Mouse (Mus musculus) brown adipose tissue, adult 24 weeks (tissue): ENCODE data around the gene Zfhx3. TPM values are rescaled to one million over a fixed set of nuclear protein-coding genes. Genes with fewer than 3 reads are reported as not detected.

Experiments
- H3K27ac ChIP-seq: fragments of 200-500 bp; replicated peaks from 2 replicates; pipeline ENCODE4 v1.5.1; 2012; ENCODE audit warnings: low read depth, mild to moderate bottlenecking, low read length
- H3K4me1 ChIP-seq: fragments of 200-500 bp; 2 replicates; pipeline ENCODE4 v1.6.1; 2012; ENCODE audit warnings: low read length, mixed read lengths; ENCODE audit not compliant: control insufficient read depth, insufficient read depth, insufficient read length
- H3K4me3 ChIP-seq: fragments of 200-500 bp; 2 replicates; pipeline ENCODE4 v1.5.1; 2012; ENCODE audit warnings: low read depth, mild to moderate bottlenecking, low read length, moderate library complexity; ENCODE audit not compliant: insufficient read depth
- polyA plus RNA-seq: library from polyadenylated mRNA; stranded (reverse); fragments of >200 nt; gene quantifications from 2 replicates; pipeline ENCODE4 v1.2.4, GENCODE M21; 2012; ENCODE audit not compliant: missing spikeins, insufficient read depth, insufficient read length

Gene Zfhx3
- polyA plus RNA-seq, 1 experiment: 5.2 TPM

DNA sequence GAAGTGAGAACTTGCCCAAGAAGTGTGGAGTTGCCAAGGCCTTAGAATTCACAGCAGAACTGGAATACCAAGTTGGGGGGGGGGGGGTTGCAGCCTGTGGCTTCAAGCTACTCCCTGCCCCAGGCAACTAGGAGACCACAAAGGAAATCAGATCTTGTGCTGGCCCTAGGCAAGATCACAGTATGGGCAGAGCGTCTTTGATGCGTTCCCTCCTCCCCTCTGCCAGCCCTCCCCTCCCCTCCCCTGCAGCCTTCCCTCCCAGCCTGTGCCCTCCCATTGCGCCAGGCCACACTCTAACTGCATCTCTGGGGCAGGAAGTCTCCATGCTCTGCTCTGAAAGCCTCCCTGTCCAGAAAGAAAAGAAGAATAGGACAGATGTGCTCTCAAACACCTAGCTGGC is 691.8 kb downstream of the Zfhx3 start:
- Histone ChIP-seq H3K4me3 (no peak overlapping the region), H3K4me1 (no peaks in the 10 kb centered on the region), H3K27ac (no peak overlapping the region)

DNA sequence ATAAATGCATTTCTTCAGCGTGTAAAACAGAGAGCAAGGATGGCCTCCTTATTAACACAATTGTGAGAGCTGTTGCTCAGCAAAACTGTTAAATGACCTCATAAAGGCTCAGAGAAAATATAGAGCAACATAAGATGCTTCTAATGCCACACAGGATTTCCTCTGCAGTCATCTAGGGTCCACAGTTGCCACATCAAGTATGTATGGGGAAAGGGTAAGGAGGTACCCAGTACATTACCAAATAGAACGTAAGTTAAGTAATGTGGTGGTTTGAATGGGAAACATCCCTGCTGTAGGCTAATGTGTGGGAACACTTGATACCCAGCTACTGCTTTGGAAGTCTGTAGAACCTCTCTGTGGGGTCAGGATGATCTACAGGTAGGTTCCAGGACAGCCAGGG is 695.4 kb downstream of the Zfhx3 start:
- Histone ChIP-seq H3K27ac (no peak overlapping the region), H3K4me1 (no peaks in the 10 kb centered on the region), H3K4me3 (no peak overlapping the region)

DNA sequence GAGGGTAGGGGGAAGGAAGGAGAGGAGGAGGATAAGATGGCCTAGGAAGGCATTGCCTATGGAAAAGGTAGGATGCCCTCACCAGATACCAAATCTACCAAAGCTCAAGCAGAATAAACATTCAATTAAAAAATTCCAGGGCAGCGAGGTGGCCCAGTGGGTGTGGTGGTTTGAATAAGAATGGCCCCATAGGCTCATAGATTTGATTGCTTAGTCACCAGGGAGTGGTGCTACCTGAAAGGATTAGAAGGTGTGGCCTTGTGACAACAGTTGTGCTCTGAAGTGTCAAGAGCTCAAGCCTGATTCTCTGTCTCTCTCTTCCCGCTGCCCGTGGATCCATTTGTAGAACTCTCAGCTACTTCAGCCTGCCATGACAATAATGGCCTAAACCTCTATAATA is 703.2 kb downstream of the Zfhx3 start:
- H3K4me1 ChIP-seq: 0 out of 2 replicates have a peak, but pooled peaks cover 5% of the 10 kb centered on the region
- no peak overlapping the region for H3K27ac ChIP-seq
- H3K4me3 ChIP-seq: no peak overlapping the region

DNA sequence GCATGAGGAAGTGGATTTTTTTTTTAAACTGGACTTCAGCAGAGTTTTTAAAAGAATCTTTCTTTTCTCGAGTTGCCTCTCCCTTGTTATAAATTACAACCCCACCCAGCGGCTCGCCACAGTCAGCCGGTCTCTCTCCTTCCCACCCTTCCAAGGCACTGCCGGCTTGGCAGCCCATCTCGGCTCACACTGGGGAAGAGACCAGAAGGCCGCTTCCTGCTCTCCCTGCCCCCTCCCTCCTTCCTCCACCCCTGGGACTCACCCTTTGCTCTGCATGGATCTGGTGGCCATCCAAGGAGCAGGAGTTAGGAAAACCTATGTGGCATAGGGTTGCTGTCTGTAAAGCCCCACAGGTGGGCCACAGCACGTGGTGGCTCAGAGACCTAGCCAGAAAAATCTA is 705.1 kb downstream of the Zfhx3 start:
- no peak overlapping the region for H3K4me3 ChIP-seq
- H3K27ac ChIP-seq: peak overlapping the region; percentile 42
- 0 out of 2 replicates have a peak, but pooled peaks cover 5% of the 10 kb centered on the region for H3K4me1 ChIP-seq

DNA sequence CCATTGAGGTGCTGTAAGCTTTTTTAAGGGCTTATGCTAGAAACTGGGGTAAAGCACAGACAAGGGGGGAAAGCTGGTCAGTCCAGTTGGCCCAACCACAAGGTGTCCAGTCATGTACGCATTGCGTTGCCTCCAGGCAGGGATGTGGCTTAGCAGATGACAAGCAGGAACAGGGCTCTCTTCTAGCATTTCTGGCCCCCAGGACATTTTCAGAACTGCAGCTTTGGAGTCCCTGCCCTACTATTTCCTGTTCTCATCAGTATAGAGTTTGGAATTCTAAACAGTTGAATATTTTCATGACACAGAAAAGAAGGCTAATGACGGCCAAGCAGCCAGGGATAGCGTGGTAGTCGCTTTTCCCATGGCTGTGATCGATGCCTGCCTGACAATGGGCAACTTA is 706.5 kb downstream of the Zfhx3 start:
- Histone ChIP-seq H3K27ac (0 out of 2 replicates have a peak overlapping the region, but pooled peaks have one; percentile 26), H3K4me3 (no peak overlapping the region), H3K4me1 (0 out of 2 replicates have a peak, but pooled peaks cover 5% of the 10 kb centered on the region)

DNA sequence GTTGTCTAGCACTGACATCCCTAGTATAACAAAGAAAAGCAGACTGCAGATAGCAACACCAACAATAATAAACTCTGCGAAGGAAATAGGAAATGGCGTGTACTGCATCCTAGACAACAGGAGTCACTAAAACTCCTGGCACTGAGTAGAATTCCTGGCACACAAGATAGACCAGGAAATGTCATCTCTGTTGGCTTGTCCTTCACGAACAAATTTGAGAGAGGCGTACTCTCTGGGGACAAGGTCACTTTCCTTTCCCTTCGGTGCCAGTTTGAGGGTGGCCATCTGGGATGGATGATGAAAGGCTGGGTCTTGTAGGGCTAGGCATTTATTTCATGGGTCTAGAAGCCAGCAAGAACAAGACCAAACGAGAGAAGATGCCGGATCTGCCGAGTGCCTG is 708.4 kb downstream of the Zfhx3 start:
- no peak overlapping the region for H3K4me3 ChIP-seq
- peak overlapping the region; percentile 62 for H3K27ac ChIP-seq
- 0 out of 2 replicates have a peak, but pooled peaks cover 5% of the 10 kb centered on the region for H3K4me1 ChIP-seq

DNA sequence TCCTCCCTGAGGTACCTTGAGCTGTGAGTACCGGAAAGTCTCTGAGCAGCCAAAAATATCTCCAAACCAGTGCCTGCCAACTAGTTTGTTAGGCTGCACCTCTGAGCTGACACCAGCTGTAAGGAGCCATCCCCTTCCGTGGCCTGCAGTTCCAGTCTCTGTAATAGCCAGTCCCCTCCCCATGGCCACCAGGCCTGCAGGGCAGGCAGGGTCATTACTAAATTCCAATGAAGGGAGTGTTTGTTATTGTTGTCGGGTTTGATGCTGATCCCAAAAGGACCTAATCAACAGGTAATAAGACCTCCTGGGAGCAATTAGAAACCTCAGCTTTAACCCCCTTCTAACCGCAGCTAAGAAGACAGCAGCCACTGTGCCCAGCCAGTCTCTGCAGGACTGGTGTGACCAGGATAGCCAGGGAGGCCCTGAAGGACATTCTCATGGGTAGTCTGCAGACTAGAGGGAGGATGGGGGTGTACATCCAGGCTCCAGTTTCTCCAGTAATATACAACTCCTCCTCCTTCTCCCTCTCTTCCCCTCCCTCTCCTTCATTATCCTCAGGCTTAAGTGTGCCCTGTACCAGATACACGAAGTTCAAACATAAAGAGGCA is 719.1 kb downstream of the Zfhx3 start:
- no peak overlapping the region for H3K4me3 ChIP-seq
- H3K27ac ChIP-seq: no peak overlapping the region
- peaks cover 4% of the 10 kb centered on the region for H3K4me1 ChIP-seq

DNA sequence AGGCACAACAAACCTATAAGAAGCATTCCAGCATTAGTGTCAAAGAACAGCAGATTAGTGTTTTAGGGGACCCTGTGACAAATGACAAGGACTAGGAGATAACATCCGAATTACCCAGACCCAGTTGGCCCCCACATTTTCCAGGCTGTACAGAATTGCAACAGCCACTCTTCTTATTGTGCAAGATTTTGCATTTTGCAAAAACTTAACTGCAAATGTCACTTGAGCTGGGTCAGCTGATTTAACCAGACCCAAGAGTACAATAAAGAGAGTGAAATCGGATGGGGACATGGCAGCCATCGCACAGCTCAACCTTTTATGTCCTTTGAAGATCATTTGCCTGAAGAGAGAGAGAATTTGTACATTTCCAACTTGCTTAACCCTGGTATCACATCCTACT is 720.3 kb downstream of the Zfhx3 start:
- peaks cover 4% of the 10 kb centered on the region for H3K4me1 ChIP-seq
- H3K4me3 ChIP-seq: no peak overlapping the region
- peak overlapping the region; percentile 90 for H3K27ac ChIP-seq

DNA sequence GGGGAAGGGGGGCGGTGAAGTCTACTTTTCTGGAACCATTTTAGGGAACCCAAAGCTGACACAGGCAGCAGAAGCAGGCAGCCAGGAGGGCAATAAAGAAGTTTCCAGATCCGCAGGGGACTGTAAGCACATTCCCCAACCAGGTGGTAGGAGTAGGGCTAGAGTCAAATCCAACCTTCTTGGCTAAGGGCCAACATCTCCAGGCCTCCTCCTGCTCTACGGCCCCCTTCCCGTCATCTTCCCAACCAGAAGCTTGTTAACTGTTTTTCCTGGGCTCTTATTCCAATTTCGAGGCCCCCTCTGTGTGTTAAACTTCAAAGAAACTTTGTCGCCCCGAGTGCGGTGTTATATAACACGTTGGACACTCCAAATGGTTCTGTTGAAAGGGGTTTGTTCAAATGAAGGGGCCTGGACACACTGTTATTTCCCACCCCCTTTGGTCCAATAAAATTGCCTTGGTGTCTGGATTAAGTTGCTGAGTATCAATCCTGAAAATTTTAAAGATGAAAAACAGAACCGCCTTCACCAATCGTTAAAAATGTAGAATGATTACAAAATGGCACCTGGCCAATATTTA is 729.6 kb downstream of the Zfhx3 start:
- Histone ChIP-seq H3K4me3 (no peak overlapping the region), H3K4me1 (no peaks in the 10 kb centered on the region), H3K27ac (no peak overlapping the region)

DNA sequence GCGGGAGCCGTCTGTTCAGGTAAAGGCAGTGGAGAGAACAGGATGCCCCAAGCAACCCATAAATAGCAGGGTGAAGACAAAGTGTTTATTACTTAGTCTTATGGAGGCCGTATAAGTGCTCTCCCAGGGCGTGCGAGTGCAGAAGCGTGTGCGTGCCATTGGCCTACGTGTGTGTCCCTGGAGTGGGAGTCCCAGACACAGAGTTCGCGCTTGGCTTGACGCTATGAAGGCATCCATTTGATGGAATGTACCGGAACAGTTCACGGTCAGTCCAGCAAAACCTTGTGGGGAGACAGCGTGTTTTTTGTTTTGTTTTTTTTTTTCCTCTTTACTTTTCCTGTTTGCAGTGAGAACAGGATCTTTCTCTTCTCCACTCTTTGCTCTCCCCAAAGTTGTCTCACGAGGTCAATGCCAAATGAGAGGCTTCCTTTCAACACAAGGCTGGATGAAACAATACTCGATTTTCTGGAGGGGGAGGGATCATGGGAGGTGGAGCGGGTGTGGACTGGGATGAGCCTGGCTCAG is 732.6 kb downstream of the Zfhx3 start:
- no peak overlapping the region for H3K4me3 ChIP-seq
- H3K27ac ChIP-seq: no peak overlapping the region
- no peaks in the 10 kb centered on the region for H3K4me1 ChIP-seq

DNA sequence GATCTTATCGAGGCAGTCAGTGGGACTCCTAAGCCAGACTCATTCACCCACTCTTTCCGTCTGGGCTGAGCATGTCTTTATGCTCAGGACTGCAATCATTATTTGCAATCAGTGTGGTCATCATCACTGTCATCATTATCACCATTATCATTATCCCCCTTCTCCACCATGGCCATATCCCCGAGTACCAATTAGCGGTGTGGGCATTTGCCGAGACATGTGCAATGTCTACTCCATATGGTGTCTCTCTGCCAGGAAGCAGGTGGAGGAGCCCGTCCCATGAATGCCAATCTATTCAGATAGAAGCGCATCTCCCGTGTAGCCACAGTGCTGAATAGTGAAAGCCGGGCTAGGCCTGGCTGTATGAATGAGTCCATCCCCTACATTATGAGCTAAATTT is 747.2 kb downstream of the Zfhx3 start:
- H3K4me1 ChIP-seq: peaks cover 6% of the 10 kb centered on the region
- H3K4me3 ChIP-seq: no peak overlapping the region
- H3K27ac ChIP-seq: no peak overlapping the region

DNA sequence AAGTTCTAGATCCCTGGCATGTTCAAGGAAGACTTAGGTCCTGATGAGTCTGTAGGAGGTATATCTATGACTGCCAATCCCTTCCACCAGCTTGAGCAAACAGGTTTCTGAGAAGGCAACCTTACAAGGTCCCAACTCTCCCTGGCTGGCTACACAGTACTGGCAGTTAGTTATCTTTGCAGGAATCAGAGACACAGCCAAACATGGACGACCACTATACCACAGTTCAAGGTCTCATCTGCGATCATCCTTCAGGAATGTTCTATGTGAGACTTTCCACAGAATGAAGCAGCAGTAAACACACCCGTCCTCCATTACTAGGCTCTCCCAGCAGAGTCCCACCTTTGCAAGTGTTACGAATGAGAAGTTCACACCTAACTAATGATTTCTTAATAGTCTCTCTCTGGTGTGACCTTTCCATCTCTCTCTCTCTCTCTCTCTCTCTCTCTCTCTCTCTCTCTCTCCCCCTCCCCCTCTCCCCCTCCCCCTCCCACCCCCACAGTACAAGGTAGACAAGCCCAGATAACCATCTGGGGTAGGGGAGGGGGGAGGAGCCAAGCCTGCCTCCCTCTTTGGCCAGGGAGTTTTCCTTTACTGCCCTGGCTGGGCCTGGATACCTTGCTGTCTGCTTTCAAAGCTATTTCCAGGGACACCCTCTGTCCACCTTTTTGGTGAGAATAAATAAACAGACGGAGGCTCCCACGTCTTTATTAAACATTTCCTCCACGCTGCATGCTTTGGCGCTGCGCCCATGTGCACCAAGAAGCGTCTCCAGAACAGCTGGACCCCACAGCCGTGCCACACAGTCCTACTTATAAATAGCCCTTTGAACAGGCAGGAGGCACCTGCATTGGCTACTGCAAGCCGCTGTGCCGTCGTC is 748.4 kb downstream of the Zfhx3 start:
- peak overlapping the region; percentile 27; the same call in 1 of the 2 replicates for H3K27ac ChIP-seq
- no peak overlapping the region for H3K4me3 ChIP-seq

DNA sequence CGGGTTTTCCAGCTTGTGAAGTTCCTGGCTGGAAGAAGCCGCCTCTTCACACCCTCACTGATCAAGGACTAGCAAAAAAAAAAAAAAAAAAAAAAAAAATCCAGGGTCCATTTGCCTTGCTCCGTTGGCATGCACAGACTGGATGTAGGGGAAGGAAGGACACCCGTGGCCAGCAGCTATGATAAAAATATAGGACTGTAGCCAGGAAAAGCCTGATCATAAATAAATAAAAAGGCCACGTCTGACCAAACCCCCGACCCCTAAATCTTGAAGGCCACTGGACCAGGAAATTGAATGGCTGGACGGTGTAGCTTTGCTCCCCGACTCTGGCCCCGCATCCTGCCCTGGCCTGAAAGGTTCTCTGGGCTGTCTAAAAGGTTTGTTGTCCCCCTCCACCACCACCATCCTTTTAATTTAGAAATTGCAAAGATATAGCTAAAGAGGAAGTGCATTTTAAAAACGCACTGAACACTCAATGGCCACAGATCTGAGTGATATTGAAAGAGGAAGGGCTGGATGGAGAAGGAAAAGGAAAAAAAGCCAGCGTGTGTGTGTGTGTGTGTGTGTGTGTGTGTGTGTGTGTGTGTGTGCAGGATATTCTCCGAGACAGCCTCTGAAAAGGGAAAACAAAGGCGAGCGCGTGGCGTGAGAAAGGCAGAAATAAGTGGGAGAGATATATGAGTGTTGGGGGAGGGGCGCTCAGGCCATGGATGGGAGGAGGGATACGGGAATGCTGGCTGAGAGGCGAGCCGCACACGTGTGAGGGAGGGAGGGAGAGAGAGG is 749.2 kb downstream of the Zfhx3 start:
- Histone ChIP-seq H3K4me1 (peaks cover 6% of the 10 kb centered on the region), H3K4me3 (no peak overlapping the region), H3K27ac (peak overlapping the region; percentile 27; the same call in 1 of the 2 replicates)

More for the DNA sequence above, 748.4 kb downstream of the Zfhx3 start:
- peaks cover 6% of the 10 kb centered on the region for H3K4me1 ChIP-seq

DNA sequence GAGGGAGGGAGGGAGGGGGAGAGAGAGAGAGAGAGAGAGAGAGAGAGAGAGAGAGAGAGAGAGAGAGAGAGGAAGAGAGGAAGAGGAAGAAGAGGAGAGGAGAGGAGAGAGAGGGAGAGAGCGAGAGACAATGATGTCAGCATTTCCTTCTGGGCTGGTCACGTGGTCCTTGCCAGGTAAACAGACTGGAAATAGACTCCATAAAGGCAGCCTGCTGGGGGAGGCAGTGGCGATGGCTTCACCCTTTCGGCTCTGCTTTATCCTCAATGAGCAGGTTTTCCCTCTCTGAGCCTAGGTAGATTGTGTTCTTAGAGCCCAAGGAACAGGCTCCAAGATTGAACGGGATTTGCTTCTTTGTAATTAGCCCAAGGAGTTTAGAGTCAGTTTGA is 749.8 kb downstream of the Zfhx3 start:
- Histone ChIP-seq H3K27ac (peak overlapping the region; percentile 23; the same call in 1 of the 2 replicates), H3K4me1 (peaks cover 6% of the 10 kb centered on the region), H3K4me3 (no peak overlapping the region; the same call in 1 of the 2 replicates)
